Comparison of ENCODE assay signal across 13 mouse cellular contexts in the genomic region with DNA sequence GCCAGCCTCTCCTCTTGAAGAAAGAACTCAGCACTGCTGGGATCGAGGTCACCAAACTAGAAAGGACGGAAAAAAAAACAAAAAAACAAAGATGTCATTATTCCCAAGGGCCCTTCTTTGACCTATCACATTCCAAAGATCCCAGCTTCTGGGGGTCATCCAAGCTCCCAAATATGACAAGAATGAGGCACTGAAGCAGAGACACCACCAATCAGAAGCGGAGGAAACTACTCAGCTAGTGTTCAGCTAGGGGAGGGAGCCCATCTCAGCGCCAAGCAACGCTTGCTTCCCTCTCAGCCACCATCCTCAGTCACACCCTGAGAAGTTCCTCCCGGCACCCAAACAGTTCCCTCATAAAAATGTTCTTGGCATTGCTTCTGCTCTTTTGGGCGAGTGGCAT.
A peak's percentile ranks its signal among the peaks of the same experiment; 100 is the strongest.
DNase-seq lines count a peak whose midpoint lies in the region; ATAC-seq and TF ChIP-seq lines count a peak whose summit lies in the region.
"Had no signal": no experiment of that assay in that cellular context is flagged by ENCODE, and none has a peak within 500 bp of the region (broad histone marks: within the 10 kb centered on the region; RNA-seq: fewer than 3 reads in every experiment).

No protein-coding gene starts in this region.

- no peak overlapping the region for H3K4me2 ChIP-seq in lung, postnatal 0 days (replicated peaks; ENCODE audit: low read depth, low read length)
- H3K4me2 ChIP-seq in forebrain, embryonic 13.5 days: no peak overlapping the region
- H3K4me2 ChIP-seq: embryonic facial prominence, embryonic 13.5 days; hindbrain, embryonic 12.5 days; limb, embryonic 15.5 days; neural tube, embryonic 12.5 days had no signal

- WGBS in lung, postnatal 0 days: 38% methylated on average over 7 of the region's 7 CpGs
- 64% methylated on average over 7 of the region's 7 CpGs for WGBS in forebrain, embryonic 13.5 days

- H3K9me3 ChIP-seq in lung, postnatal 0 days (ENCODE audit: low read length): no peaks in the 10 kb centered on the region
- H3K9me3 ChIP-seq in forebrain, embryonic 13.5 days (replicated peaks): no peaks in the 10 kb centered on the region
- H3K9me3 ChIP-seq: embryonic facial prominence, embryonic 13.5 days; hindbrain, embryonic 12.5 days; limb, embryonic 15.5 days; midbrain, embryonic 10.5 days; neural tube, embryonic 12.5 days had no signal

- TF ChIP-seq EP300 in lung, postnatal 0 days (IDR thresholded peaks at IDR 0.05): 0 out of 2 replicates have a peak, but pooled peaks have one; percentile 8

- no peak overlapping the region for H3K9ac ChIP-seq in lung, postnatal 0 days (replicated peaks; ENCODE audit: low read depth)
- no peak overlapping the region for H3K9ac ChIP-seq in forebrain, embryonic 13.5 days
- H3K9ac ChIP-seq: embryonic facial prominence, embryonic 13.5 days; hindbrain, embryonic 12.5 days; limb, embryonic 15.5 days; neural tube, embryonic 12.5 days had no signal

- H3K27ac ChIP-seq in lung, postnatal 0 days (ENCODE audit: low read length): no peak overlapping the region
- no peak overlapping the region for H3K27ac ChIP-seq in forebrain, embryonic 13.5 days
- H3K27ac ChIP-seq: embryonic facial prominence, embryonic 13.5 days; hindbrain, embryonic 12.5 days; limb, embryonic 15.5 days; midbrain, embryonic 10.5 days; neural tube, embryonic 12.5 days had no signal

- no peak for TF ChIP-seq CTCF in lung, postnatal 0 days (IDR thresholded peaks at IDR 0.05)

- H3K4me1 ChIP-seq in lung, postnatal 0 days (ENCODE audit: insufficient read depth, low read depth, low read length): no peaks in the 10 kb centered on the region
- no peaks in the 10 kb centered on the region for H3K4me1 ChIP-seq in forebrain, embryonic 13.5 days
- H3K4me1 ChIP-seq: embryonic facial prominence, embryonic 13.5 days; hindbrain, embryonic 12.5 days; limb, embryonic 15.5 days; neural tube, embryonic 12.5 days had no signal

- DNase-seq in embryo, embryonic 10.5 days (ENCODE audit: low spot score): peak; percentile 28
- DNase-seq in embryo, embryonic 9.5 days (ENCODE audit: extremely low spot score): no peak
- peak; percentile 25 for DNase-seq in brain, adult 2 months (ENCODE audit: low read depth, low spot score)
- peak; percentile 68 for DNase-seq in kidney, adult 9 months
- DNase-seq in lung, postnatal 0 days (ENCODE audit: low spot score): peak; percentile 77
- no peak for DNase-seq in ovary, postnatal 36 days (ENCODE audit: low spot score)
- DNase-seq in cerebellum, postnatal 10 days: no peak

- H3K27me3 ChIP-seq in lung, postnatal 0 days (replicated peaks; ENCODE audit: insufficient read depth, low read length): no peaks in the 10 kb centered on the region
- no peaks in the 10 kb centered on the region for H3K27me3 ChIP-seq in forebrain, embryonic 13.5 days
- H3K27me3 ChIP-seq: embryonic facial prominence, embryonic 13.5 days; hindbrain, embryonic 12.5 days; limb, embryonic 15.5 days; neural tube, embryonic 12.5 days had no signal

- ATAC-seq in lung, postnatal 0 days: peak; percentile 84
- no peak for ATAC-seq in forebrain, embryonic 13.5 days

- no peak overlapping the region for H3K4me3 ChIP-seq in lung, postnatal 0 days (ENCODE audit: low read depth, low read length)
- no peak overlapping the region for H3K4me3 ChIP-seq in forebrain, embryonic 13.5 days
- H3K4me3 ChIP-seq: embryonic facial prominence, embryonic 13.5 days; hindbrain, embryonic 12.5 days; limb, embryonic 15.5 days; midbrain, embryonic 10.5 days; neural tube, embryonic 12.5 days had no signal

- peaks cover 22% of the 10 kb centered on the region; the same call in 1 of the 2 replicates for H3K36me3 ChIP-seq in lung, postnatal 0 days (ENCODE audit: insufficient read depth, low read length)
- peaks cover 78% of the 10 kb centered on the region for H3K36me3 ChIP-seq in forebrain, embryonic 13.5 days (ENCODE audit: poor library complexity, severe bottlenecking)

Comparison
In these comparisons a context has a peak if more than half of its experiments do, and no peak if none do; other contexts are left out.
1. DNase-seq: peak in embryo, embryonic 10.5 days (single experiment), brain, adult 2 months (single experiment), kidney, adult 9 months (single experiment) and lung, postnatal 0 days (single experiment); none in embryo, embryonic 9.5 days (single experiment), ovary, postnatal 36 days (single experiment) and cerebellum, postnatal 10 days (0 of 2).